Mouse (Mus musculus) right cerebral cortex, postnatal 25 days (tissue): ENCODE results near the gene Lgals9.

Experiments used
- DNase-seq: peaks from one replicate; pipeline ENCODE4 v3.0.0; 2022

Gene Lgals9

DNA sequence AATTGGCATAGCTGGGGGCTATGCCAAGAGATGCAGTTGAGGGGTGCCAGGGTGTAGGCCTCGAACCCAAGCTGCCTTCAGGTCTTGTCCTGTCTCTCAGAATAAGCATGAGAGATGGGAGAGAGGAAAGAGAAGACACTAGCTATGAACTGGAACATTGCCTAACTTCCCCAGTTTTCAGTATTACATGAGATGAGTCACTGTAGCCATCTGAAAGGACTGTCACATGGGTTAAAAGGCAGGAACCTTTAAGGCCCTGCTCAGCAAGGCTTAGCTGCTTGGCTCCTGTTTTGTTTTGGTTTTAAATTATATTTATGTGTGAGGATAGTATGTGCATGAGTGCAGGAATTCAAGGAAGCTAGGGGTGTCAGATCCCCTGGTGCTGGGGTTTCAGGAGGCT, 68.3 kb downstream of the Lgals9 start:
- DNase-seq: no peak

- no peak for DNase-seq
Measured at GRCm38 (mm10) chr11:78915473-78915872, 69.3 kb downstream of the Lgals9 start.
